11 mouse cellular contexts compared by ENCODE assay signal in the genomic region with DNA sequence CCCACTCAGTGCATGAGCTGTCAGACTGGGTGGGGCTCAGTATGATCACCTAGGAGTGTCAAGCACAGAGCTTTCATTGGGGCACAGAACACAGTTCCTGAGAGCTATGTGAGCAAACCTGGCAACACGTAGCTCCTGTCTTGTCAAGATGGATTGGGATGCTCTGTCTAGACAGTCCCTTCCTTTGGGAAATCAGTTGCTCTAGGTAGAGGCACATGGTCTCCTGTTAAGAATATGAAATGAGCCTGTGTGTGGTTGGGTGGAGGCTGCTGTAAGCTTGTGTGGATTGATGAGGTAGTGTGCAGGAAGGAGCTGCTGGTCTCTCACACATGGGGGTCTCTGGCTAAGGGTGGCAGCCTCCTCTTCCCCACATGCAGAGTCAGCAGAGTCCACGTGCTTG. TPM values are rescaled to one million over a fixed set of nuclear protein-coding genes. Genes with fewer than 3 reads are reported as not detected.
DNase-seq lines count a peak whose midpoint lies in the region; ATAC-seq lines count a peak whose summit lies in the region.
"Had no signal": no experiment of that assay in that cellular context is flagged by ENCODE, and none has a peak within 500 bp of the region (broad histone marks: within the 10 kb centered on the region; RNA-seq: fewer than 3 reads in every experiment).

No protein-coding gene starts in this region.

- H3K4me2 ChIP-seq in midbrain, embryonic 14.5 days (ENCODE audit: low read length) = no peak overlapping the region
- no peak overlapping the region for H3K4me2 ChIP-seq in embryonic facial prominence, embryonic 13.5 days
- no peak overlapping the region for H3K4me2 ChIP-seq in hindbrain, embryonic 15.5 days
- no peak overlapping the region for H3K4me2 ChIP-seq in midbrain, embryonic 15.5 days
- H3K4me2 ChIP-seq: heart, embryonic 13.5 days had no signal

- no peaks in the 10 kb centered on the region for H3K36me3 ChIP-seq in midbrain, embryonic 10.5 days
- H3K36me3 ChIP-seq in midbrain, embryonic 14.5 days (ENCODE audit: control insufficient read depth, insufficient read depth, low read length) = no peaks in the 10 kb centered on the region
- no peaks in the 10 kb centered on the region for H3K36me3 ChIP-seq in embryonic facial prominence, embryonic 13.5 days
- H3K36me3 ChIP-seq in hindbrain, embryonic 15.5 days = no peaks in the 10 kb centered on the region
- H3K36me3 ChIP-seq in midbrain, embryonic 15.5 days (replicated peaks) = no peaks in the 10 kb centered on the region
- H3K36me3 ChIP-seq: heart, embryonic 13.5 days had no signal

- ATAC-seq in midbrain, embryonic 14.5 days (ENCODE audit: low FRiP score, low TSS enrichment) = no peak
- ATAC-seq in embryonic facial prominence, embryonic 13.5 days (ENCODE audit: insufficient number of reproducible peaks, insufficient read depth, low FRiP score, low TSS enrichment, low read depth) = no peak
- peak; percentile 54; the same call in 1 of the 2 replicates for ATAC-seq in hindbrain, embryonic 15.5 days (ENCODE audit: low FRiP score, low read depth)
- no peak; the same call in 1 of the 2 replicates for ATAC-seq in midbrain, embryonic 15.5 days (replicated peaks)

- 54% methylated on average over 2 of the region's 2 CpGs for WGBS in midbrain, embryonic 10.5 days
- 37% methylated on average over 2 of the region's 2 CpGs for WGBS in midbrain, embryonic 14.5 days
- 27% methylated on average over 2 of the region's 2 CpGs for WGBS in embryonic facial prominence, embryonic 13.5 days
- WGBS in hindbrain, embryonic 15.5 days = 20% methylated on average over 2 of the region's 2 CpGs
- 44% methylated on average over 2 of the region's 2 CpGs for WGBS in midbrain, embryonic 15.5 days

- no peaks in the 10 kb centered on the region for H3K9me3 ChIP-seq in midbrain, embryonic 10.5 days (replicated peaks)
- no peaks in the 10 kb centered on the region for H3K9me3 ChIP-seq in midbrain, embryonic 14.5 days (ENCODE audit: control insufficient read depth, low read length)
- no peaks in the 10 kb centered on the region for H3K9me3 ChIP-seq in embryonic facial prominence, embryonic 13.5 days
- no peaks in the 10 kb centered on the region for H3K9me3 ChIP-seq in hindbrain, embryonic 15.5 days
- H3K9me3 ChIP-seq in midbrain, embryonic 15.5 days = no peaks in the 10 kb centered on the region
- H3K9me3 ChIP-seq: heart, embryonic 13.5 days had no signal

- H3K4me1 ChIP-seq in midbrain, embryonic 10.5 days = peaks cover 24% of the 10 kb centered on the region
- H3K4me1 ChIP-seq in midbrain, embryonic 14.5 days (ENCODE audit: control insufficient read depth, insufficient read depth, low read length) = peaks cover 20% of the 10 kb centered on the region
- H3K4me1 ChIP-seq in embryonic facial prominence, embryonic 13.5 days = peaks cover 39% of the 10 kb centered on the region
- peaks cover 28% of the 10 kb centered on the region for H3K4me1 ChIP-seq in hindbrain, embryonic 15.5 days (replicated peaks)
- H3K4me1 ChIP-seq in midbrain, embryonic 15.5 days = peaks cover 31% of the 10 kb centered on the region

- H3K4me3 ChIP-seq in midbrain, embryonic 10.5 days = no peak overlapping the region
- no peak overlapping the region for H3K4me3 ChIP-seq in midbrain, embryonic 14.5 days (replicated peaks; ENCODE audit: low read depth, low read length)
- H3K4me3 ChIP-seq in embryonic facial prominence, embryonic 13.5 days = no peak overlapping the region
- H3K4me3 ChIP-seq in hindbrain, embryonic 15.5 days = no peak overlapping the region
- H3K4me3 ChIP-seq in midbrain, embryonic 15.5 days = no peak overlapping the region
- H3K4me3 ChIP-seq: heart, embryonic 13.5 days had no signal

- DNase-seq in midbrain, embryonic 10.5 days (ENCODE audit: low spot score) = no peak
- DNase-seq in midbrain, embryonic 14.5 days = no peak
- no peak for DNase-seq in adrenal gland, adult 18-20 months (ENCODE audit: low spot score in 2 of 2)
- DNase-seq in cerebellum, adult 18-20 months = no peak
- DNase-seq: embryo, embryonic 11 days; right cerebral cortex, postnatal 14 days had no signal

- no peaks in the 10 kb centered on the region for H3K27me3 ChIP-seq in midbrain, embryonic 10.5 days (ENCODE audit: low read depth, poor library complexity, severe bottlenecking)
- H3K27me3 ChIP-seq in midbrain, embryonic 14.5 days (ENCODE audit: control insufficient read depth, insufficient read depth, low read length) = no peaks in the 10 kb centered on the region
- H3K27me3 ChIP-seq in embryonic facial prominence, embryonic 13.5 days = no peaks in the 10 kb centered on the region
- H3K27me3 ChIP-seq in hindbrain, embryonic 15.5 days = no peaks in the 10 kb centered on the region
- no peaks in the 10 kb centered on the region for H3K27me3 ChIP-seq in midbrain, embryonic 15.5 days (replicated peaks)
- H3K27me3 ChIP-seq: heart, embryonic 13.5 days had no signal

- H3K27ac ChIP-seq in midbrain, embryonic 10.5 days (replicated peaks) = peak overlapping the region; percentile 28
- H3K27ac ChIP-seq in midbrain, embryonic 14.5 days (replicated peaks; ENCODE audit: low read depth, low read length) = no peak overlapping the region
- H3K27ac ChIP-seq in embryonic facial prominence, embryonic 13.5 days = peak overlapping the region; percentile 96
- no peak overlapping the region for H3K27ac ChIP-seq in hindbrain, embryonic 15.5 days (replicated peaks)
- 0 out of 2 replicates have a peak overlapping the region, but pooled peaks have one; percentile 72 for H3K27ac ChIP-seq in midbrain, embryonic 15.5 days
- H3K27ac ChIP-seq: heart, embryonic 13.5 days; macrophage had no signal

- no peak overlapping the region for H3K9ac ChIP-seq in midbrain, embryonic 14.5 days (replicated peaks; ENCODE audit: low read length)
- no peak overlapping the region for H3K9ac ChIP-seq in embryonic facial prominence, embryonic 13.5 days
- H3K9ac ChIP-seq in hindbrain, embryonic 15.5 days = no peak overlapping the region
- no peak overlapping the region for H3K9ac ChIP-seq in midbrain, embryonic 15.5 days
- H3K9ac ChIP-seq: heart, embryonic 13.5 days had no signal

RNA-seq across cellular contexts. Expression of a gene that starts 34.3 kb away (rescaled TPM):
- polyA plus RNA-seq in midbrain, embryonic 10.5 days (2016; fragmentation: Nextera tagmentation; extraction: Ambion mirVana) = 15.1 and 18.1 TPM in 2 replicates
- polyA plus RNA-seq in midbrain, embryonic 14.5 days (2014; fragmentation: Nextera tagmentation; extraction: Ambion mirVana) = 28.1 and 40.2 TPM in 2 replicates
- polyA plus RNA-seq in embryonic facial prominence, embryonic 13.5 days (2015; fragmentation: Nextera tagmentation; extraction: Ambion mirVana) = 22.5 and 23.0 TPM in 2 replicates
- 18.6 and 21.1 TPM in 2 replicates for polyA plus RNA-seq in hindbrain, embryonic 15.5 days (2015; fragmentation: Nextera tagmentation; extraction: Ambion mirVana)
- 20.3 and 23.0 TPM in 2 replicates for polyA plus RNA-seq in midbrain, embryonic 15.5 days (2015; fragmentation: Nextera tagmentation; extraction: Ambion mirVana)
- total RNA-seq in adrenal gland, adult 18-20 months (2021) = 1 to 10 TPM; 4.4 to 8.0 TPM

Comparison
In these comparisons a context has a peak if more than half of its experiments do, and no peak if none do; other contexts are left out.
1. H3K27ac ChIP-seq: peak in midbrain, embryonic 10.5 days (single experiment), embryonic facial prominence, embryonic 13.5 days (single experiment) and midbrain, embryonic 15.5 days (single experiment); none in midbrain, embryonic 14.5 days (single experiment) and hindbrain, embryonic 15.5 days (single experiment).